Comparison of ENCODE assay signal across 26 mouse cellular contexts in genomic region chr10:61693563-61693962, GRCm38 (mm10).
"Had no signal": no experiment of that assay in that cellular context is flagged by ENCODE, and none has a peak within 500 bp of the region (broad histone marks: within the 10 kb centered on the region; RNA-seq: fewer than 3 reads in every experiment).

No protein-coding gene starts in this region.

- H3K27ac ChIP-seq: gastrocnemius, adult 2 months; heart, adult 2 months; heart, embryonic 13.5 days; heart, embryonic 15.5 days; hindbrain, embryonic 10.5 days; hindbrain, embryonic 12.5 days; hindbrain, embryonic 14.5 days; intestine, embryonic 15.5 days; limb, embryonic 13.5 days; limb, embryonic 15.5 days; liver, embryonic 13.5 days; liver, embryonic 15.5 days had no signal

- DNase-seq: gastrocnemius, adult 2 months; gastrocnemius, postnatal 10 days; gastrocnemius, postnatal 25 days; heart, postnatal 4 days; kidney, adult 11 months; kidney, adult 2 months; kidney, adult 9 months; kidney, postnatal 14 days; kidney, postnatal 36 days; layer of hippocampus, adult 9-11 months; layer of hippocampus, postnatal 36 days; left cerebral cortex, postnatal 4 days; liver, embryonic 13.5 days had no signal

- H3K4me2 ChIP-seq: heart, embryonic 11.5 days; heart, embryonic 13.5 days; heart, embryonic 15.5 days; hindbrain, embryonic 12.5 days; hindbrain, embryonic 14.5 days; intestine, embryonic 15.5 days; limb, embryonic 13.5 days; limb, embryonic 15.5 days; liver, embryonic 13.5 days; liver, embryonic 15.5 days had no signal

- H3K27me3 ChIP-seq: heart, embryonic 13.5 days; heart, embryonic 15.5 days; intestine, embryonic 15.5 days; limb, embryonic 13.5 days; limb, embryonic 15.5 days; liver, embryonic 13.5 days; liver, embryonic 15.5 days had no signal

- H3K4me3 ChIP-seq: gastrocnemius, adult 2 months; heart, adult 2 months; heart, embryonic 13.5 days; heart, embryonic 15.5 days; hindbrain, embryonic 10.5 days; hindbrain, embryonic 12.5 days; intestine, embryonic 15.5 days; limb, embryonic 13.5 days; limb, embryonic 15.5 days; liver, embryonic 13.5 days; liver, embryonic 15.5 days had no signal

- H3K9me3 ChIP-seq: heart, embryonic 13.5 days; heart, embryonic 15.5 days; hindbrain, embryonic 10.5 days; hindbrain, embryonic 12.5 days; intestine, embryonic 15.5 days; limb, embryonic 13.5 days; limb, embryonic 15.5 days; liver, embryonic 13.5 days; liver, embryonic 15.5 days had no signal

- H3K9ac ChIP-seq: heart, embryonic 13.5 days; heart, embryonic 15.5 days; hindbrain, embryonic 12.5 days; hindbrain, embryonic 14.5 days; intestine, embryonic 15.5 days; limb, embryonic 13.5 days; limb, embryonic 15.5 days; liver, embryonic 13.5 days; liver, embryonic 15.5 days had no signal

- ATAC-seq: hindbrain, embryonic 16.5 days; inflammation-experienced regulatory T-cells, adult 6 months; intestine, embryonic 15.5 days had no signal
